In genomic region chr4:141958614-141959375, GRCm38 (mm10) we compare ENCODE assay signal across 8 mouse cellular contexts. TPM values are rescaled to one million over a fixed set of nuclear protein-coding genes. Genes with fewer than 3 reads are reported as not detected.
A peak's percentile ranks its signal among the peaks of the same experiment; 100 is the strongest.
DNase-seq lines count a peak whose midpoint lies in the region; ATAC-seq and TF ChIP-seq lines count a peak whose summit lies in the region.

No protein-coding gene starts in this region.

- no peak overlapping the region for H3K27ac ChIP-seq in neural tube, embryonic 12.5 days
- no peak overlapping the region for H3K27ac ChIP-seq in embryonic facial prominence, embryonic 15.5 days (replicated peaks)
- no peak overlapping the region for H3K27ac ChIP-seq in hindbrain, embryonic 13.5 days
- no peak overlapping the region for H3K27ac ChIP-seq in thymus, adult 2 months (ENCODE audit: control insufficient read depth, insufficient read depth, low read length)

- no peak overlapping the region for H3K4me2 ChIP-seq in neural tube, embryonic 12.5 days (replicated peaks)
- 0 out of 2 replicates have a peak overlapping the region, but pooled peaks have one; percentile 15 for H3K4me2 ChIP-seq in embryonic facial prominence, embryonic 15.5 days (replicated peaks)
- H3K4me2 ChIP-seq in hindbrain, embryonic 13.5 days = 0 out of 2 replicates have a peak overlapping the region, but pooled peaks have one; percentile 8

- peak; percentile 42; the same call in 1 of the 2 replicates for ATAC-seq in neural tube, embryonic 12.5 days (ENCODE audit: low FRiP score, low read depth)
- peak; percentile 27; the same call in 1 of the 2 replicates for ATAC-seq in embryonic facial prominence, embryonic 15.5 days (ENCODE audit: insufficient number of reproducible peaks, low FRiP score, low TSS enrichment, low read depth)
- peak; percentile 30; the same call in 1 of the 2 replicates for ATAC-seq in hindbrain, embryonic 13.5 days (ENCODE audit: low FRiP score)

- H3K9ac ChIP-seq in neural tube, embryonic 12.5 days = no peak overlapping the region
- no peak overlapping the region for H3K9ac ChIP-seq in embryonic facial prominence, embryonic 15.5 days
- H3K9ac ChIP-seq in hindbrain, embryonic 13.5 days = no peak overlapping the region

- no peaks in the 10 kb centered on the region for H3K36me3 ChIP-seq in neural tube, embryonic 12.5 days
- no peaks in the 10 kb centered on the region for H3K36me3 ChIP-seq in embryonic facial prominence, embryonic 15.5 days
- H3K36me3 ChIP-seq in hindbrain, embryonic 13.5 days = no peaks in the 10 kb centered on the region
- no peaks in the 10 kb centered on the region for H3K36me3 ChIP-seq in thymus, adult 2 months (ENCODE audit: control insufficient read depth, insufficient read depth, low read length)

- no peak overlapping the region for H3K4me3 ChIP-seq in neural tube, embryonic 12.5 days
- no peak overlapping the region for H3K4me3 ChIP-seq in embryonic facial prominence, embryonic 15.5 days (replicated peaks)
- no peak overlapping the region for H3K4me3 ChIP-seq in hindbrain, embryonic 13.5 days
- H3K4me3 ChIP-seq in thymus, adult 2 months (ENCODE audit: control insufficient read depth, insufficient read depth, low read length) = no peak overlapping the region

- WGBS in neural tube, embryonic 12.5 days = 47% methylated on average over 7 of the region's 7 CpGs
- 53% methylated on average over 7 of the region's 7 CpGs for WGBS in embryonic facial prominence, embryonic 15.5 days
- 55% methylated on average over 7 of the region's 7 CpGs for WGBS in hindbrain, embryonic 13.5 days
- 83% methylated on average over 7 of the region's 7 CpGs for WGBS in thymus, adult 2 months

- H3K4me1 ChIP-seq in neural tube, embryonic 12.5 days = peaks cover 15% of the 10 kb centered on the region; the same call in 1 of the 2 replicates
- peaks cover 27% of the 10 kb centered on the region for H3K4me1 ChIP-seq in embryonic facial prominence, embryonic 15.5 days
- peaks cover 18% of the 10 kb centered on the region for H3K4me1 ChIP-seq in hindbrain, embryonic 13.5 days (replicated peaks)
- no peaks in the 10 kb centered on the region for H3K4me1 ChIP-seq in thymus, adult 2 months (replicated peaks; ENCODE audit: control insufficient read depth, insufficient read depth, low read length)

- TF ChIP-seq CTCF in thymus, adult 2 months (IDR thresholded peaks at IDR 0.05; ENCODE audit: borderline replicate concordance, control insufficient read depth, extremely low read depth, insufficient read depth, low read length, poor library complexity) = no peak

- no peaks in the 10 kb centered on the region; the same call in 1 of the 2 replicates for H3K27me3 ChIP-seq in neural tube, embryonic 12.5 days (replicated peaks)
- no peaks in the 10 kb centered on the region for H3K27me3 ChIP-seq in embryonic facial prominence, embryonic 15.5 days
- H3K27me3 ChIP-seq in hindbrain, embryonic 13.5 days = no peaks in the 10 kb centered on the region
- no peaks in the 10 kb centered on the region for H3K27me3 ChIP-seq in thymus, adult 2 months (ENCODE audit: control insufficient read depth, insufficient read depth, low read length)

- DNase-seq in neural tube, embryonic 10.5 days (ENCODE audit: extremely low spot score, low spot score) = no peak
- DNase-seq in lung, postnatal 36 days = peak; percentile 65
- DNase-seq in thymus, adult 2 months = no peak
- DNase-seq in cerebellum, adult 11 months = no peak
- no peak for DNase-seq in layer of hippocampus, postnatal 25 days (ENCODE audit: extremely low spot score in 1 of 2, low spot score in 1 of 2)

- peaks cover 8% of the 10 kb centered on the region; the same call in 1 of the 2 replicates for H3K9me3 ChIP-seq in neural tube, embryonic 12.5 days
- no peaks in the 10 kb centered on the region for H3K9me3 ChIP-seq in embryonic facial prominence, embryonic 15.5 days (replicated peaks)
- H3K9me3 ChIP-seq in hindbrain, embryonic 13.5 days = peaks cover 4% of the 10 kb centered on the region; the same call in 1 of the 2 replicates

- TF ChIP-seq POLR2A in thymus, adult 2 months (IDR thresholded peaks at IDR 0.05; ENCODE audit: control insufficient read depth, extremely low read depth, insufficient read depth, low read length, poor library complexity) = no peak

RNA-seq across cellular contexts. Expression of gene Fhad1, which starts 56.1 kb away (rescaled TPM):
- 2.9 and 4.1 TPM in 2 replicates for polyA plus RNA-seq in neural tube, embryonic 12.5 days (2016; fragmentation: Nextera tagmentation; extraction: Ambion mirVana)
- polyA plus RNA-seq in embryonic facial prominence, embryonic 15.5 days (2015; fragmentation: Nextera tagmentation; extraction: Ambion mirVana) = 7.8 and 9.0 TPM in 2 replicates
- 5.0 and 5.9 TPM in 2 replicates for polyA plus RNA-seq in hindbrain, embryonic 13.5 days (2015; fragmentation: Nextera tagmentation; extraction: Ambion mirVana)
- 0.78 and 1.1 TPM in 2 replicates for polyA plus RNA-seq in thymus, adult 2 months (2012; rRNA removed)
- total RNA-seq in layer of hippocampus, postnatal 25 days (2021) = 1 to 10 TPM; 8.7 to 8.8 TPM
